Mouse (Mus musculus) heart, embryonic 16.5 days (tissue): ENCODE measurements at regions not wholly inside any gene's neighbourhood (a gene's known extent, or its start where the extent isn't known, plus 50 kb on each side); places are given as distances from the start of the nearest gene placed in this dataset.

Source experiments
- ATAC-seq: fragments of 200-750 bp; cut with Nextera tagmentation; replicated peaks from 2 replicates; pipeline ENCODE4 v1.8.0; 2017; ENCODE audit warnings: moderate number of reproducible peaks; ENCODE audit not compliant: insufficient read depth, low FRiP score; ENCODE audit errors: extremely low read depth
- H3K27ac ChIP-seq: fragments of 300-500 bp; sonication (generic); 2 replicates; pipeline ENCODE4 v1.5.1; 2014; ENCODE audit warnings: mild to moderate bottlenecking, low read length, control low read depth, moderate library complexity
- H3K27me3 ChIP-seq: fragments of 300-500 bp; sonication (generic); 2 replicates; pipeline ENCODE4 v1.6.1; 2014; ENCODE audit warnings: low read length, mixed read lengths; ENCODE audit not compliant: control insufficient read depth, insufficient read depth
- H3K36me3 ChIP-seq: fragments of 300-500 bp; sonication (generic); 2 replicates; pipeline ENCODE4 v1.6.1; 2014; ENCODE audit not compliant: control insufficient read depth, insufficient read depth
- H3K4me1 ChIP-seq: fragments of 300-500 bp; sonication (generic); 2 replicates; pipeline ENCODE4 v1.6.1; 2014; ENCODE audit warnings: low read length, mixed read lengths; ENCODE audit not compliant: control insufficient read depth, insufficient read depth
- H3K4me2 ChIP-seq: fragments of 300-500 bp; sonication (generic); 2 replicates; pipeline ENCODE4 v1.6.1; 2014; ENCODE audit warnings: low read depth, mild to moderate bottlenecking, control low read depth, low read length
- H3K4me3 ChIP-seq: fragments of 300-500 bp; sonication (generic); 2 replicates; pipeline ENCODE4 v1.5.1; 2014; ENCODE audit warnings: mild to moderate bottlenecking, control low read depth, low read length
- H3K9ac ChIP-seq: fragments of 300-500 bp; sonication (generic); 2 replicates; pipeline ENCODE4 v1.6.1; 2014; ENCODE audit warnings: low read length, control low read depth
- H3K9me3 ChIP-seq: fragments of 300-500 bp; sonication (generic); replicated peaks from 2 replicates; pipeline ENCODE4 v1.6.1; 2016; ENCODE audit warnings: low read length; ENCODE audit not compliant: control insufficient read depth
- WGBS: fragments of 180-500 bp; shearing (Covaris S2); extraction: QIAGEN DNeasy Blood & Tissue Kit; methylation state at CpG from one replicate; pipeline ENCODE4 v1.1.7; 2014; 5-methylcytosine and 5-hydroxymethylcytosine counted together

GRCm38 (mm10) chr13:34446327-34446726, 101.3 kb upstream of the Slc22a23 start:
- 77% methylated on average over 8 of the region's 8 CpGs for WGBS

GRCm38 (mm10) chr13:34441347-34441746, 96.4 kb upstream of the Slc22a23 start:
- Histone ChIP-seq H3K4me2 (no peak overlapping the region), H3K4me1 (no peaks in the 10 kb centered on the region), H3K27ac (no peak overlapping the region), H3K9me3 (no peaks in the 10 kb centered on the region), H3K4me3 (no peak overlapping the region), H3K9ac (no peak overlapping the region), H3K27me3 (no peaks in the 10 kb centered on the region), H3K36me3 (no peaks in the 10 kb centered on the region)
- ATAC-seq, result no peak
- 79% methylated on average over 1 of the region's 1 CpGs for whole genome bisulfite sequencing

More at GRCm38 (mm10) chr13:34446327-34446726, 101.3 kb upstream of the Slc22a23 start:
- Histone ChIP-seq H3K4me2 (no peak overlapping the region), H3K27ac (no peak overlapping the region), H3K4me1 (no peaks in the 10 kb centered on the region), H3K9me3 (no peaks in the 10 kb centered on the region), H3K27me3 (no peaks in the 10 kb centered on the region), H3K4me3 (no peak overlapping the region), H3K36me3 (no peaks in the 10 kb centered on the region), H3K9ac (no peak overlapping the region)
- ATAC-seq, result no peak

DNA sequence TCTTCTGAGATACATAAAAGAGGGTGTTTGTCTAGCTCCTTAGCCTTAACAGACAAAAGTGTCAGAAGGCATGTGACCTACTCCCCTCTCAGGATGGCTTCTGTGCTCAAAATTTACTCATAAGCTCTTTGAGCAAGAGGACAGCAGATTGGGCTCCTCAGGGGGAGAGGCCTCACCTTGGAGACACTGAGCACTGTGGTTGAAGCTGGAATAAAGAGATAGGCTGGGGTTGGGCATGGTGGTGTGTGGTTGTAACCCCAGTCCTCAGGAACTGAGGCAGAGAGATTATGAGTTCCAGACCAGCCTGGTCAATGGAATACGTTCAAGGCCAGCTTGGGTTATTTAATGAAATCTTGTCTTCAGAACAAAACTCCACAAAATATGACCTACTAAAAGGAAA, 82.5 kb upstream of the Slc22a23 start:
- H3K36me3 ChIP-seq, result no peaks in the 10 kb centered on the region
- H3K4me2 ChIP-seq, result no peak overlapping the region
- no peaks in the 10 kb centered on the region for H3K4me1 ChIP-seq
- no peak overlapping the region for H3K9ac ChIP-seq
- H3K27me3 ChIP-seq, result no peaks in the 10 kb centered on the region
- no peak overlapping the region for H3K27ac ChIP-seq
- 85% methylated on average over 1 of the region's 1 CpGs for WGBS
- no peak overlapping the region for H3K4me3 ChIP-seq
- ATAC-seq, result no peak
- H3K9me3 ChIP-seq, result no peaks in the 10 kb centered on the region

DNA sequence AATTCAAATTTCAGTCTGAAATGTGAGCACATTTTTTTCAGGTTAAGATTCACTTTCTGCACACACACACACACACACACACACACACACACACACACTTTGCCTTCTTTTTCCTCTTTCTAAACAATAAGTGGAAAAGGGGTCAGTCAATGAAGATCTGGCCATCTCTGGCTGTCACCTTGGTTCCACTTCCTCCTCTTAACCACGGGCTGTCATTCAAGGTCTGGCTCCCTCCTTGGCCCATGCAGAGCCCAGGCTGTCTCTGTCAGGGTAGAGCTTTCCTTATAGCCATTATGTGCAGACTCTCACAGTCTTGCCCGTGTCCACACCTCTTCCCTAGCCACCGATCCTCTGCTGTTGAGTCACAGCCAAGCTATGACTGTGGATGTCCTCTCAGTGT, 79.9 kb upstream of the Slc22a23 start:
- no peak overlapping the region for H3K4me2 ChIP-seq
- no peaks in the 10 kb centered on the region for H3K9me3 ChIP-seq
- H3K27ac ChIP-seq, result no peak overlapping the region
- H3K9ac ChIP-seq, result no peak overlapping the region
- ATAC-seq, result no peak
- 57% methylated on average over 3 of the region's 3 CpGs for WGBS
- no peaks in the 10 kb centered on the region for H3K27me3 ChIP-seq
- no peaks in the 10 kb centered on the region for H3K4me1 ChIP-seq
- no peak overlapping the region for H3K4me3 ChIP-seq
- no peaks in the 10 kb centered on the region for H3K36me3 ChIP-seq

DNA sequence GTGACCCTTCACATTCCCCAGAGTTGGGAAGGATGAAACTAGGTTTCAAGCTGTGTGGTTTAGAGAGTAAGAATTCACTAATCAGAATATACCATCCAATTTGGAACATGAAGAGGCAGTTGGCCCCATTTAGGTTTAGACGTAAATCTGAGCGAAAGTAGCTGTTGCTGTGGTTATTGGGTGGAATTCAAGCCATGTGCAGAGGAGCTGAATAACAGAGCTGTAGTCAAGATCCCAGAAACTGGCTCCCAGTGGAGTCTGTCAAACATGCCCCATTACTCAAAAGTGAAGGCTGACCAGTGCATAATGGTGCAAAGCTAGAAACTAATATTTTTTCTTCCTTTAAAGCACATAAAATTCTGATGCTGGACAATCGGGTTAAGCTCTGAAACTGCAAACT, 76.7 kb upstream of the Slc22a23 start:
- Histone ChIP-seq H3K27ac (no peak overlapping the region), H3K4me3 (no peak overlapping the region)
- ATAC-seq, result no peak

DNA sequence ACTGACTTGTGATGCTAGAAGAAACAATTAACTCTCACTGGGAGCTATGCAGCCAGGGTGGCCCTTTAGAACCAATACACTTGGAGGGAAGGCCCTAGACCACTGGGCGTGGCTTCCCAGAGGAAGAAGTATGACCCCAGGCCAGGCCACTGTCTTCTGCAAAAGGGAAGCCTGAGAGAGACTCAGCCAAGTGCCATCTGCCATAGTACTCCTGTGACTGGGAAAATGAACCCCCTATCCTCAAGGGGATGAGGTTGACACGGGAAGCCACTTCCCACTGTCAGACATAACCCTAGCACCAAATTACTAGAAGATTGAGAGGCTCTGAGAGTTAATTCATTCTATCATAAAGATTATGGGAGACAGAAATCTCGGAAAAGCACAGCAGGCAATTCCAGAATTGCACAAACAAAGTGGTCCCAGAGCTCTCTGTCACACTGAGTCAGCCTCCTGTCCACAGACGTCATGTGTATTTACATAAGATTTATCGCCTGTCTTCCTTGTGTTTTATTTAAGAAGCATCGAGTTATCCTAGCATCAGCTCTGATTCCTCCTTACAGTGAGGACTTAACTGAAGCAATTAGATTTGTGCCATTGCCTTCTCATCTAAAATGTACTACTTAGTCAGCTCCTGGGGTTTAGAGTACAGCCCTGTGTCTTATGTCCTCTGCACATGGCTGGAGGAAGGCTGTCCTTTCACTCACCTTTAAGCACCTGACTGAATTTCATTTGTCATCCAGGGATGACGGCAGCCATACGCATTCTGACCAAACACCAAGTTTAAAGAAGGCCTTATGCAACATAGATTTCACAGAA, 75.6 kb upstream of the Slc22a23 start:
- H3K4me2 ChIP-seq, result no peak overlapping the region
- H3K36me3 ChIP-seq, result no peaks in the 10 kb centered on the region
- no peak for ATAC-seq
- no peak overlapping the region for H3K27ac ChIP-seq
- no peaks in the 10 kb centered on the region for H3K4me1 ChIP-seq
- H3K9ac ChIP-seq, result no peak overlapping the region
- no peaks in the 10 kb centered on the region for H3K27me3 ChIP-seq
- 67% methylated on average over 8 of the region's 8 CpGs for WGBS
- no peaks in the 10 kb centered on the region for H3K9me3 ChIP-seq
- H3K4me3 ChIP-seq, result no peak overlapping the region

More for the DNA sequence above, 76.7 kb upstream of the Slc22a23 start:
- Histone ChIP-seq H3K36me3 (no peaks in the 10 kb centered on the region), H3K9ac (no peak overlapping the region), H3K9me3 (no peaks in the 10 kb centered on the region), H3K4me2 (no peak overlapping the region), H3K27me3 (no peaks in the 10 kb centered on the region), H3K4me1 (no peaks in the 10 kb centered on the region)
- 70% methylated on average over 3 of the region's 3 CpGs for WGBS

- Histone ChIP-seq H3K9me3 (no peaks in the 10 kb centered on the region), H3K4me1 (no peaks in the 10 kb centered on the region), H3K4me3 (no peak overlapping the region), H3K27ac (no peak overlapping the region), H3K4me2 (no peak overlapping the region), H3K27me3 (no peaks in the 10 kb centered on the region), H3K36me3 (no peaks in the 10 kb centered on the region), H3K9ac (no peak overlapping the region)
- 79% methylated on average over 3 of the region's 3 CpGs for WGBS
- ATAC-seq, result no peak
Observed at GRCm38 (mm10) chr13:34419061-34419460, 74.1 kb upstream of the Slc22a23 start.

DNA sequence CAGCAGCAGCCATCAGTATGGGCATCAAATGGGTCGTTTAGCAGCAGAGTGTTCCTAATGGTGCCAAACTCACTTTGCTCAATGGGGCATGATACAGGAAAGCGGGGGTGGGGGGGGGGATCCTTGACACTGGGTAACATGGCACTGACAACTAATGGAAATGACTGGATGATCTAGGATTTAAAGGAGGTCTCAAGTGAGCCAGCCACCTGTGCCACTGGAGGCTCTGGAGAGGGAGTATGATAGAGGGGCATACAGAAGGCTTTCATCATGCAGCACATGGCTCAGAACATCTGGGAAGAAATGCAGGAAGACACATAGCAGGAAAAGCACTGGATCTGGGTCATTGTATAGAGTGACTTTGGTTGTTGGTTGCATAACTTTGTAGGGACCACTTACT, 71.6 kb upstream of the Slc22a23 start:
- H3K4me1 ChIP-seq, result no peaks in the 10 kb centered on the region
- H3K4me3 ChIP-seq, result no peak overlapping the region
- H3K9ac ChIP-seq, result no peak overlapping the region
- no peak overlapping the region for H3K4me2 ChIP-seq
- WGBS, result 65% methylated on average over 2 of the region's 2 CpGs
- H3K27me3 ChIP-seq, result no peaks in the 10 kb centered on the region
- no peak for ATAC-seq
- no peak overlapping the region for H3K27ac ChIP-seq
- no peaks in the 10 kb centered on the region for H3K36me3 ChIP-seq
- H3K9me3 ChIP-seq, result no peaks in the 10 kb centered on the region

DNA sequence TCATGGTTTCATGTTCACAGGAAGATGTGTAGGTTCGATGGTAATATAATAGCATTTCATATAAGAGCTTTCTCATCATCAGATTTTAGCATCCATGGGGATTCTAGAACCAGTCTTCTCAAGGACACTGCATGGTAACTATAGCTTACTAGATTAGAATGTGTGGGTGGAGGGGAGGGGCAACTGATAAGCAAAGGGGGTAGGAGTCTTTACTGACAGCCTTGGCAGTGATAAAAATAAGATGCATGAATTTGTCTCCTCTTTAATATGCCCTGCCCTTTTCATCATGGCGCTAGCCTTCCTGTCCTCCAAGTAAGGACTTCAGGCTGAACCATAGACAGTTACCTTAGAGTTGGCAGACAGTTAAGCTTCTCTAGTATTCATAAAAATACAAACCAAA, 69.6 kb upstream of the Slc22a23 start:
- H3K4me3 ChIP-seq, result no peak overlapping the region
- H3K9ac ChIP-seq, result no peak overlapping the region
- no peaks in the 10 kb centered on the region for H3K36me3 ChIP-seq
- H3K9me3 ChIP-seq, result no peaks in the 10 kb centered on the region
- ATAC-seq, result no peak
- no peaks in the 10 kb centered on the region for H3K27me3 ChIP-seq
- WGBS, result 87% methylated on average over 2 of the region's 2 CpGs
- no peak overlapping the region for H3K27ac ChIP-seq
- H3K4me2 ChIP-seq, result no peak overlapping the region
- no peaks in the 10 kb centered on the region for H3K4me1 ChIP-seq
